Mouse (Mus musculus) heart, adult 2 months (tissue): ENCODE data around the gene Tusc1. TPM values are rescaled to one million over a fixed set of nuclear protein-coding genes. Genes with fewer than 3 reads are reported as not detected.

ENCODE experiments used
- DNase-seq, 2 experiments: peaks; one replicate each; pipeline ENCODE4 v3.0.0; 2021
- H3K27ac ChIP-seq: fragments of 200-600 bp; 2 replicates; pipeline ENCODE4 v1.8.1; 2022
- H3K27me3 ChIP-seq: fragments of 200-500 bp; 2 replicates; pipeline ENCODE4 v1.6.1; 2012; ENCODE audit warnings: mild to moderate bottlenecking, low read length, inconsistent platforms, mixed read lengths; ENCODE audit not compliant: control insufficient read depth, insufficient read depth
- H3K36me3 ChIP-seq: fragments of 200-500 bp; 2 replicates; pipeline ENCODE4 v1.6.1; 2012; ENCODE audit warnings: low read length, inconsistent platforms; ENCODE audit not compliant: control insufficient read depth, insufficient read depth
- H3K4me1 ChIP-seq: fragments of 200-500 bp; 2 replicates; pipeline ENCODE4 v1.6.1; 2011; ENCODE audit warnings: low read length; ENCODE audit not compliant: control insufficient read depth, insufficient read depth
- H3K4me3 ChIP-seq: fragments of 200-600 bp; 2 replicates; pipeline ENCODE4 v1.8.1; 2022
- H3K79me2 ChIP-seq: fragments of 200-500 bp; replicated peaks from 2 replicates; pipeline ENCODE4 v1.6.1; 2012; ENCODE audit warnings: mild to moderate bottlenecking, inconsistent platforms, low read length, moderate library complexity, mixed read lengths; ENCODE audit not compliant: control insufficient read depth, insufficient read depth
- H3K9ac ChIP-seq: fragments of 200-500 bp; 2 replicates; pipeline ENCODE4 v1.6.1; 2012; ENCODE audit warnings: low read depth, mild to moderate bottlenecking, control low read depth, inconsistent platforms, low read length, mixed read lengths
- CTCF ChIP-seq: fragments of 200-600 bp; IDR thresholded peaks from 2 replicates; pipeline ENCODE4 v1.8.1; 2022; ENCODE audit warnings: antibody characterized with exemption, mild to moderate bottlenecking, moderate library complexity
- EP300 ChIP-seq: fragments of 200-500 bp; IDR thresholded peaks from 2 replicates; pipeline ENCODE4 v1.6.1; 2011; ENCODE audit warnings: low read depth, low read length, control low read depth; ENCODE audit not compliant: insufficient read depth
- POLR2A ChIP-seq: fragments of 200-500 bp; IDR thresholded peaks from 2 replicates; pipeline ENCODE4 v1.6.1; 2011; ENCODE audit warnings: mild to moderate bottlenecking, low read depth, low read length, control low read depth; ENCODE audit not compliant: insufficient read depth
- WGBS: fragments of 180-500 bp; shearing (Covaris S2); methylation state at CpG from one replicate; pipeline ENCODE4 v1.1.7; 2018; 5-methylcytosine and 5-hydroxymethylcytosine counted together
- intact Hi-C: fragments of 180-260 bp; cut with DNase I; formaldehyde crosslinking; loops from one replicate; pipeline ENCODE4 v1.15.1; 2025
- polyA plus RNA-seq: library from polyadenylated mRNA; depleted of rRNA; stranded (reverse); fragments of >200 nt; gene quantifications from 2 replicates; pipeline ENCODE4 v1.2.3, GENCODE M21; 2012
- total RNA-seq, 2 experiments: library from RNA; stranded (reverse); gene quantifications; 2 replicates each; pipeline ENCODE4 v1.2.3; 2021

Tusc1 gene
- total and polyA plus RNA-seq, 3 experiments = 1.4 to 5.4 (median 3.6) TPM

- TF ChIP-seq CTCF (no peak), EP300 (no peak), POLR2A (no peak)
These were observed 27.8 kb downstream of the Tusc1 start for GRCm38 (mm10) chr4:93307486-93307885.

GRCm38 (mm10) chr4:93286065-93286464 lies 49.2 kb downstream of the Tusc1 start:
- intact Hi-C loops = no loop called here
- whole genome bisulfite sequencing = 86% methylated on average over 4 of the region's 4 CpGs
- H3K9ac ChIP-seq = no peak overlapping the region

More at GRCm38 (mm10) chr4:93307486-93307885, 27.8 kb downstream of the Tusc1 start:
- Histone ChIP-seq H3K4me1 (no peaks in the 10 kb centered on the region), H3K4me3 (no peak overlapping the region), H3K27ac (no peak overlapping the region), H3K36me3 (no peaks in the 10 kb centered on the region), H3K9ac (no peak overlapping the region), H3K79me2 (no peaks in the 10 kb centered on the region), H3K27me3 (no peaks in the 10 kb centered on the region)
- DNase-seq = no peak
- 80% methylated on average over 3 of the region's 3 CpGs for WGBS
- intact Hi-C loops = no loop called here

More at GRCm38 (mm10) chr4:93286065-93286464, 49.2 kb downstream of the Tusc1 start:
- no peak for TF ChIP-seq POLR2A
- no peak overlapping the region for H3K27ac ChIP-seq
- DNase-seq = no peak
- no peaks in the 10 kb centered on the region for H3K27me3 ChIP-seq
- H3K79me2 ChIP-seq = no peaks in the 10 kb centered on the region
- H3K36me3 ChIP-seq = no peaks in the 10 kb centered on the region
- H3K4me1 ChIP-seq = no peaks in the 10 kb centered on the region
- no peak overlapping the region for H3K4me3 ChIP-seq
